12 mouse cellular contexts compared by ENCODE assay signal in the genomic region with DNA sequence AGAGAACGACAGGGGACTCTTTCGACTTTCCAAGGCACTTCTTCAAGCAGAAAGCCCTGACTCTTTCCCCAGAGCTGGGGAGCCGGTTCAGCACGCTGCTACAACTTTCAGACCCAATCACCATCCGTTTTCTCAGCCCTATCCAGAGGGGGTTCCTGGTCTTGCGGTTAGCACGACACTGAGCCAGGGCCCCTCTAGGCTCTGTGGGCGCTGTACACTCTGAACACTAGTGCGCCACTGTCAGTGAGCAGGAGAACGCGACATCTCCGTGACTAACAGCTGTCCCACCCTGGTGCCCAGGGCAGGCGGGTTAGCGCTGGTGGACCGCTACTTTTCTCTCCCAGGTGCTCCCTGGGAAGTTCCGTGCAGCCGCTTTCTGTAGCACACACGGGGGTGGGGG. TPM values are rescaled to one million over a fixed set of nuclear protein-coding genes. Genes with fewer than 3 reads are reported as not detected.
DNase-seq lines count a peak whose midpoint lies in the region; ATAC-seq lines count a peak whose summit lies in the region.
"Had no signal": no experiment of that assay in that cellular context is flagged by ENCODE, and none has a peak within 500 bp of the region (broad histone marks: within the 10 kb centered on the region; RNA-seq: fewer than 3 reads in every experiment).

No protein-coding gene starts in this region.

- WGBS in heart, embryonic 14.5 days = under 1% methylated on average over 17 of the region's 18 CpGs
- 3% methylated on average over 18 of the region's 18 CpGs for WGBS in neural tube, embryonic 12.5 days

- no peak overlapping the region for H3K9ac ChIP-seq in heart, embryonic 14.5 days (ENCODE audit: low read length)
- no peak overlapping the region for H3K9ac ChIP-seq in neural tube, embryonic 12.5 days
- H3K9ac ChIP-seq: lung, embryonic 15.5 days; stomach, embryonic 15.5 days had no signal

- H3K4me1 ChIP-seq in heart, embryonic 14.5 days (ENCODE audit: control insufficient read depth in 2 of 2, insufficient read depth in 2 of 2, low read length in 2 of 2) = peaks cover under 1 to 3% of the 10 kb centered on the region in 2 experiments; a peak in 3 of 4 replicates
- peaks cover 10% of the 10 kb centered on the region for H3K4me1 ChIP-seq in neural tube, embryonic 12.5 days

- peak overlapping the region; percentile 5 to 20; a peak in 2 of 4 replicates for H3K4me3 ChIP-seq in heart, embryonic 14.5 days (ENCODE audit: control insufficient read depth in 1 of 2, insufficient read depth in 1 of 2, low read depth in 1 of 2, low read length in 2 of 2)
- H3K4me3 ChIP-seq in neural tube, embryonic 12.5 days = no peak overlapping the region
- H3K4me3 ChIP-seq: lung, embryonic 15.5 days; stomach, embryonic 15.5 days had no signal

- H3K9me3 ChIP-seq in heart, embryonic 14.5 days (ENCODE audit: control insufficient read depth, low read length) = no peaks in the 10 kb centered on the region
- no peaks in the 10 kb centered on the region for H3K9me3 ChIP-seq in neural tube, embryonic 12.5 days
- H3K9me3 ChIP-seq: lung, embryonic 15.5 days; stomach, embryonic 15.5 days had no signal

- ATAC-seq in heart, embryonic 14.5 days (ENCODE audit: insufficient number of reproducible peaks, insufficient read depth, low FRiP score, low read depth) = no peak
- no peak for ATAC-seq in neural tube, embryonic 12.5 days (ENCODE audit: low FRiP score, low read depth)
- ATAC-seq in hematopoietic stem cell, adult 5-6 weeks (replicated peaks in 1 of 2; ENCODE audit: insufficient read depth in 1 of 2, low FRiP score in 2 of 2, low TSS enrichment in 1 of 2, low read depth in 1 of 2, poor library complexity in 2 of 2, severe bottlenecking in 2 of 2) = peak; percentile 19 to 35; a peak in 2 of 4 replicates

- H3K27me3 ChIP-seq in heart, embryonic 14.5 days (ENCODE audit: control insufficient read depth, insufficient read depth, low read length) = peaks cover 73% of the 10 kb centered on the region
- H3K27me3 ChIP-seq in neural tube, embryonic 12.5 days (replicated peaks) = peaks cover 67% of the 10 kb centered on the region

- peak overlapping the region; percentile 43 for H3K4me2 ChIP-seq in heart, embryonic 14.5 days (ENCODE audit: low read length)
- H3K4me2 ChIP-seq in neural tube, embryonic 12.5 days (replicated peaks) = peak overlapping the region; percentile 27
- H3K4me2 ChIP-seq: lung, embryonic 15.5 days; stomach, embryonic 15.5 days had no signal

- no peak for DNase-seq in heart, adult 11 months
- DNase-seq in neural tube, embryonic 10.5 days (ENCODE audit: extremely low spot score, low spot score) = no peak
- peak; percentile 31 for DNase-seq in retina, postnatal 1 day
- DNase-seq in layer of hippocampus, adult 9-10 months (ENCODE audit: low spot score) = no peak
- DNase-seq: cerebellum, postnatal 14 days; kidney, postnatal 36 days had no signal

- no peaks in the 10 kb centered on the region for H3K36me3 ChIP-seq in heart, embryonic 14.5 days (ENCODE audit: control insufficient read depth, insufficient read depth, low read length)
- no peaks in the 10 kb centered on the region for H3K36me3 ChIP-seq in neural tube, embryonic 12.5 days
- H3K36me3 ChIP-seq: lung, embryonic 15.5 days; stomach, embryonic 15.5 days had no signal

- H3K27ac ChIP-seq in heart, embryonic 14.5 days (replicated peaks in 1 of 2; ENCODE audit: control insufficient read depth in 1 of 2, insufficient read depth in 1 of 2, low read depth in 2 of 2, low read length in 2 of 2) = no peak overlapping the region
- H3K27ac ChIP-seq in neural tube, embryonic 12.5 days = no peak overlapping the region
- H3K27ac ChIP-seq: lung, embryonic 15.5 days; stomach, embryonic 15.5 days had no signal

RNA-seq across cellular contexts. Expression of a gene that starts 5.2 kb away (rescaled TPM):
- polyA plus RNA-seq in heart, embryonic 14.5 days (2014; fragmentation: Nextera tagmentation; extraction: Ambion mirVana) = 0.08 and 0.39 TPM in 2 replicates
- 1.4 and 1.6 TPM in 2 replicates for polyA plus RNA-seq in neural tube, embryonic 12.5 days (2016; fragmentation: Nextera tagmentation; extraction: Ambion mirVana)
- 0.25 TPM in 1 of 2 replicates, not detected in the other for total RNA-seq in hematopoietic stem cell, adult 5-6 weeks (2017)
- total RNA-seq: CH12.LX had no signal

RNA-seq across cellular contexts. Expression of a gene that starts 23.8 kb away (rescaled TPM):
- not detected in 2 replicates for polyA plus RNA-seq in heart, embryonic 14.5 days (2014; fragmentation: Nextera tagmentation; extraction: Ambion mirVana)
- 1.2 and 1.6 TPM in 2 replicates for polyA plus RNA-seq in neural tube, embryonic 12.5 days (2016; fragmentation: Nextera tagmentation; extraction: Ambion mirVana)
- total RNA-seq in hematopoietic stem cell, adult 5-6 weeks (2017) = not detected in 2 replicates

Comparison
In these comparisons a context has a peak if more than half of its experiments do, and no peak if none do; other contexts are left out.
1. ATAC-seq: peak in hematopoietic stem cell, adult 5-6 weeks (2 of 2); none in heart, embryonic 14.5 days (single experiment) and neural tube, embryonic 12.5 days (single experiment).